Mouse (Mus musculus) forebrain, embryonic 13.5 days (tissue): ENCODE measurements around the gene Arl3. TPM values are rescaled to one million over a fixed set of nuclear protein-coding genes. Genes with fewer than 3 reads are reported as not detected.

Experiments used
- ATAC-seq: fragments of 200-750 bp; cut with Nextera tagmentation; 2 replicates; pipeline ENCODE4 v1.8.0; 2017
- H3K27ac ChIP-seq: fragments of 300-500 bp; sonication (generic); 2 replicates; pipeline ENCODE4 v1.5.1; 2015; ENCODE audit warnings: inconsistent platforms, mild to moderate bottlenecking, moderate library complexity
- H3K27me3 ChIP-seq: fragments of 300-500 bp; sonication (generic); 2 replicates; pipeline ENCODE4 v1.6.1; 2015; ENCODE audit warnings: mild to moderate bottlenecking, inconsistent platforms
- H3K36me3 ChIP-seq: fragments of 300-500 bp; sonication (generic); 2 replicates; pipeline ENCODE4 v1.6.1; 2015; ENCODE audit warnings: mild to moderate bottlenecking, inconsistent platforms; ENCODE audit not compliant: poor library complexity, severe bottlenecking
- H3K4me1 ChIP-seq: fragments of 300-500 bp; sonication (generic); 2 replicates; pipeline ENCODE4 v1.6.1; 2015; ENCODE audit warnings: inconsistent platforms
- H3K4me2 ChIP-seq: fragments of 300-500 bp; sonication (generic); 2 replicates; pipeline ENCODE4 v1.6.1; 2015; ENCODE audit warnings: inconsistent platforms, mild to moderate bottlenecking, moderate library complexity
- H3K4me3 ChIP-seq: fragments of 300-500 bp; sonication (generic); 2 replicates; pipeline ENCODE4 v1.5.1; 2015; ENCODE audit warnings: mild to moderate bottlenecking, inconsistent platforms
- H3K9ac ChIP-seq: fragments of 300-500 bp; sonication (generic); 2 replicates; pipeline ENCODE4 v1.6.1; 2015; ENCODE audit warnings: mild to moderate bottlenecking, inconsistent platforms
- H3K9me3 ChIP-seq: fragments of 300-500 bp; sonication (generic); replicated peaks from 2 replicates; pipeline ENCODE4 v1.6.1; 2016; ENCODE audit warnings: inconsistent platforms
- WGBS: fragments of 180-500 bp; shearing (Covaris S2); methylation state at CpG from one replicate; pipeline ENCODE4 v1.1.7; 2015; 5-methylcytosine and 5-hydroxymethylcytosine counted together
- polyA plus RNA-seq: library from polyadenylated mRNA; unstranded; fragments of >200 nt; fragmentation: Nextera tagmentation; extraction: Ambion mirVana; gene quantifications from 2 replicates; pipeline ENCODE4 v1.2.1, GENCODE M21; 2015

Gene Arl3
- polyA plus RNA-seq, 1 experiment from 2014 or later, result 245 TPM

- Histone ChIP-seq H3K4me1 (peaks cover 74% of the 10 kb centered on the region), H3K4me3 (no peak overlapping the region), H3K9ac (peak overlapping the region; percentile 100; the same call in 1 of the 2 replicates), H3K9me3 (no peaks in the 10 kb centered on the region), H3K36me3 (peaks cover 79% of the 10 kb centered on the region), H3K4me2 (no peak overlapping the region; the same call in 1 of the 2 replicates), H3K27ac (peak overlapping the region; percentile 6; the same call in 1 of the 2 replicates), H3K27me3 (no peaks in the 10 kb centered on the region)
- ATAC-seq, result no peak
- WGBS, result 86% methylated on average over 3 of the region's 3 CpGs
Observed at GRCm38 (mm10) chr19:46508738-46509137, 64.3 kb downstream of the Arl3 start.

GRCm38 (mm10) chr19:46507806-46508205 lies 65.2 kb downstream of the Arl3 start:
- no peak for ATAC-seq
- peak overlapping the region; percentile 96 for H3K4me3 ChIP-seq
- H3K9me3 ChIP-seq, result no peaks in the 10 kb centered on the region
- peaks cover 70% of the 10 kb centered on the region for H3K36me3 ChIP-seq
- H3K4me2 ChIP-seq, result peak overlapping the region; percentile 98
- H3K4me1 ChIP-seq, result peaks cover 76% of the 10 kb centered on the region
- peak overlapping the region; percentile 100 for H3K9ac ChIP-seq
- peak overlapping the region; percentile 93 for H3K27ac ChIP-seq
- H3K27me3 ChIP-seq, result no peaks in the 10 kb centered on the region
- WGBS, result 76% methylated on average over 1 of the region's 1 CpGs

DNA sequence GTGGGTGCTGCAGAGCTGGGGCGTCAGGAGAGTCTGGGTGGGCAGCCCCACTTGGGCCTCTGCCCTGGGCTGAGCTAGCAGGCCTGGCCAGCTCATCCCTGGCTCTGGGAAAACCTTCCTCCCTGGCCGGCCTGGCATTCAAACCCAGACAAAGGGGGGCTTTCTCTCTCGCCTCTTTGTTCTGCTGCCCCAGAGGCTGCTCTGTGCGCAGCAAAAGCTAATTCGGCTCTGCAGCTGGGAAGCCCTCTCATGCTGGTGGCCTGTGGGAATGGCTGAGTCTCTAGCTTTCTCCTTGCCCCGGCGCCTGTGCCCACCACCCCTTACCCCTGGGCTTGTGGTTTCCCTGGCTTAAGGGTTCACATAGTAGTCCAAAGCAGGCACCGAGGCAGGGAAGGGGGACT lies 65.8 kb downstream of the Arl3 start:
- Histone ChIP-seq H3K9ac (peak overlapping the region; percentile 100), H3K36me3 (peaks cover 63% of the 10 kb centered on the region), H3K27ac (peak overlapping the region; percentile 93), H3K4me2 (peak overlapping the region; percentile 98), H3K4me3 (peak overlapping the region; percentile 96), H3K27me3 (no peaks in the 10 kb centered on the region), H3K9me3 (no peaks in the 10 kb centered on the region), H3K4me1 (peaks cover 76% of the 10 kb centered on the region)
- 5% methylated on average over 8 of the region's 8 CpGs for WGBS
- peak; percentile 14; the same call in 1 of the 2 replicates for ATAC-seq

- Histone ChIP-seq H3K27ac (peak overlapping the region; percentile 93), H3K4me2 (peak overlapping the region; percentile 98), H3K9ac (peak overlapping the region; percentile 100), H3K4me3 (peak overlapping the region; percentile 96), H3K27me3 (no peaks in the 10 kb centered on the region), H3K36me3 (peaks cover 55% of the 10 kb centered on the region), H3K4me1 (peaks cover 75% of the 10 kb centered on the region), H3K9me3 (no peaks in the 10 kb centered on the region)
- ATAC-seq, result no peak
- 34% methylated on average over 3 of the region's 3 CpGs for WGBS
Observed at GRCm38 (mm10) chr19:46506372-46506717, 66.7 kb downstream of the Arl3 start.

- peak overlapping the region; percentile 98 for H3K4me2 ChIP-seq
- 0 out of 2 replicates have a peak overlapping the region, but pooled peaks have one; percentile 93 for H3K27ac ChIP-seq
- ATAC-seq, result no peak
- no peaks in the 10 kb centered on the region for H3K9me3 ChIP-seq
- peak overlapping the region; percentile 96 for H3K4me3 ChIP-seq
- H3K36me3 ChIP-seq, result peaks cover 52% of the 10 kb centered on the region
- H3K4me1 ChIP-seq, result peaks cover 70% of the 10 kb centered on the region
- WGBS, result 74% methylated on average over 8 of the region's 8 CpGs
- no peaks in the 10 kb centered on the region for H3K27me3 ChIP-seq
- peak overlapping the region; percentile 100 for H3K9ac ChIP-seq
Observed at GRCm38 (mm10) chr19:46505646-46506371, 67.2 kb downstream of the Arl3 start.

GRCm38 (mm10) chr19:46504822-46505417 lies 68.1 kb downstream of the Arl3 start:
- H3K4me2 ChIP-seq, result peak overlapping the region; percentile 98
- 60% methylated on average over 9 of the region's 9 CpGs for WGBS
- peak overlapping the region; percentile 96 for H3K4me3 ChIP-seq
- peak overlapping the region; percentile 100; the same call in 1 of the 2 replicates for H3K27ac ChIP-seq
- no peaks in the 10 kb centered on the region for H3K9me3 ChIP-seq
- peak overlapping the region; percentile 100 for H3K9ac ChIP-seq
- peaks cover 62% of the 10 kb centered on the region for H3K4me1 ChIP-seq
- H3K27me3 ChIP-seq, result no peaks in the 10 kb centered on the region
- H3K36me3 ChIP-seq, result peaks cover 45% of the 10 kb centered on the region
- ATAC-seq, result no peak

- peaks cover 58% of the 10 kb centered on the region for H3K4me1 ChIP-seq
- H3K9me3 ChIP-seq, result no peaks in the 10 kb centered on the region
- peaks cover 37% of the 10 kb centered on the region for H3K36me3 ChIP-seq
- peak overlapping the region; percentile 100 for H3K9ac ChIP-seq
- H3K4me2 ChIP-seq, result peak overlapping the region; percentile 98
- peak overlapping the region; percentile 100 for H3K27ac ChIP-seq
- 0% methylated on average over 4 of the region's 4 CpGs for WGBS
- no peaks in the 10 kb centered on the region for H3K27me3 ChIP-seq
- no peak for ATAC-seq
- peak overlapping the region; percentile 96 for H3K4me3 ChIP-seq
Observed at GRCm38 (mm10) chr19:46504085-46504552, 68.9 kb downstream of the Arl3 start.

DNA sequence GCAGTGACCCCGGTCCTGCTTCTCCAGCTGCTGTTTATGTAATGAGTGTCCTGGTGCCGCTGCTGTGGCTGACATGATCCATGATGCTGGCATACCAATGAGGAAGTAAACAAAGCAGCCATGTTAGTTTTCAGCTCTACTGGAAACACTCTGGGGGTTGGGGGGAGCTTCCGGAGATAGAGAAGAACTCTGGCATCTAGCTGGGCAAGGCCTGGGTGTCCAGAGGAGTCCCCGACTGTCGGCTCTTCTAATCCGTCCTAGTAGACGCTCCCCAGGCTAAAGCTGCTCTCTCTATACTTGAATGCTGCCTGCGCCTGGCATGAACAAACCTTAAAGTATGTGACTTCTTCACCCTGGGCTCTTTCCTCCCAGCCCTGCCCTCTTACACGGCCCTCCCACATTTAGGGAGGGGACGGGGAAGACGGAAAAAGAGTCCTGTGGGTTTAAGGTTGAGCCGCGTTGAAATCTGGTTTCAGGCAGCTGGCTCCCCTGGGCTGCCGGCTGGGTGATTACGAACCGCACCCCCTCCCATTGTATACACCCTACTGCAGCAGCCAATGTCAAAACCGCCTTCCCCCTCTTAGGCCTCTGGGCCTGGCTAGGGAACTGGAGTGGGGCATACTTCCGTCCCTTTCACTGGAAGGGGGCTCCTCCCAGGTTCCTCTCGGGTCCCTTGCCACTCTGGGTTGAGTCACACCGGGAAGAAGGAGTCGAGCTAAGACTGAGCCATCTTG lies 69.5 kb downstream of the Arl3 start:
- H3K36me3 ChIP-seq, result peaks cover 31% of the 10 kb centered on the region
- peak overlapping the region; percentile 98 for H3K4me2 ChIP-seq
- H3K27me3 ChIP-seq, result no peaks in the 10 kb centered on the region
- peak overlapping the region; percentile 100 for H3K9ac ChIP-seq
- under 1% methylated on average over 21 of the region's 21 CpGs for WGBS
- peak overlapping the region; percentile 100 for H3K27ac ChIP-seq
- H3K4me1 ChIP-seq, result peaks cover 55% of the 10 kb centered on the region
- peak overlapping the region; percentile 96 for H3K4me3 ChIP-seq
- no peaks in the 10 kb centered on the region for H3K9me3 ChIP-seq
- no peak for ATAC-seq

DNA sequence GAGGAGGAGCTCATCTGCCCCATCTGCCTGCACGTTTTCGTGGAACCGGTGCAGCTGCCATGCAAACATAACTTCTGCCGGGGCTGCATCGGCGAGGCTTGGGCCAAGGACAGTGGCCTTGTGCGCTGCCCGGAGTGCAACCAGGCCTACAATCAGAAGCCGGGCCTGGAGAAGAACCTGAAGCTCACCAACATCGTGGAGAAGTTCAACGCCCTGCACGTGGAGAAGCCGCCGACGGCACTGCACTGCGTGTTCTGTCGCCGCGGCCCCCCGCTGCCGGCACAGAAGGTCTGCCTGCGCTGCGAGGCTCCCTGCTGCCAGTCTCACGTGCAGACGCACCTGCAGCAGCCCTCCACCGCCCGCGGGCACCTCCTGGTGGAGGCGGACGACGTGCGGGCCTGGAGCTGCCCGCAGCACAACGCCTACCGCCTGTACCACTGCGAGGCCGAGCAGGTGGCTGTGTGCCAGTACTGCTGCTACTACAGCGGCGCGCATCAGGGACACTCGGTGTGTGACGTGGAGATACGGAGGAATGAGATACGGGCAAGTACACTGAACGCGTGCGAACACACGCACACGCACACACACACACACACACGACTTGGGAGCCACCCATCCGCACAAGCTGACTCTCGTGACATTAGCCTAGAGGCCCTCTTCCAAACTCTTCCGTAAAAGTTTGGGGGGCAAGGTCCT lies 70.4 kb downstream of the Arl3 start:
- peak overlapping the region; percentile 98 for H3K4me2 ChIP-seq
- H3K4me1 ChIP-seq, result peaks cover 46% of the 10 kb centered on the region
- H3K27ac ChIP-seq, result peak overlapping the region; percentile 100
- peak overlapping the region; percentile 100 for H3K9ac ChIP-seq
- H3K9me3 ChIP-seq, result no peaks in the 10 kb centered on the region
- no peaks in the 10 kb centered on the region for H3K27me3 ChIP-seq
- H3K36me3 ChIP-seq, result peaks cover 22% of the 10 kb centered on the region
- peak overlapping the region; percentile 96 for H3K4me3 ChIP-seq
- ATAC-seq, result 0 out of 2 replicates have a peak, but pooled peaks have one; percentile 3
- WGBS, result under 1% methylated on average over 52 of the region's 53 CpGs

DNA sequence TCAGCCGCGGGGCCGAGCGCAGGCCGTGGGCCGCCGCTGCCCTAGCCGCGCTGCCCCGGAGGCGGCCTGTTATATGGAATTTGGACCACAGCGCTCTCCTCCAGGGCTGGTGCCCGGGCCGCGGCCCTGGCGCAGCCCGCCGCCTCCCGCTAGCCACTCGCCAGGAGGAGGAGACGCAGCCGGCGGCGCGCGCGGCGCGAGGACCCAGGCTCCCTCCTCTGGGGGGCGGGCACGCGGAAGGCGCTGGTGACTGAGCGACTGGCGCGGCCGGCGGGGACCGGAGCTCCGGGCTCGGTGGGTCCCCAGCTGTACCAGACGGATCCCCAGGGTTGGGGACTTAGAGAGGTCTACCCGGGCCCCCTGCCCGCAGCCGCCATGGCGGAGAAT lies 70.9 kb downstream of the Arl3 start:
- ATAC-seq, result 0 out of 2 replicates have a peak, but pooled peaks have one; percentile 5
- Histone ChIP-seq H3K4me2 (peak overlapping the region; percentile 98), H3K36me3 (peaks cover 20% of the 10 kb centered on the region), H3K9me3 (no peaks in the 10 kb centered on the region), H3K4me1 (peaks cover 40% of the 10 kb centered on the region), H3K9ac (peak overlapping the region; percentile 100), H3K4me3 (peak overlapping the region; percentile 96), H3K27me3 (no peaks in the 10 kb centered on the region), H3K27ac (peak overlapping the region; percentile 100)
- under 1% methylated on average over 37 of the region's 46 CpGs for WGBS

DNA sequence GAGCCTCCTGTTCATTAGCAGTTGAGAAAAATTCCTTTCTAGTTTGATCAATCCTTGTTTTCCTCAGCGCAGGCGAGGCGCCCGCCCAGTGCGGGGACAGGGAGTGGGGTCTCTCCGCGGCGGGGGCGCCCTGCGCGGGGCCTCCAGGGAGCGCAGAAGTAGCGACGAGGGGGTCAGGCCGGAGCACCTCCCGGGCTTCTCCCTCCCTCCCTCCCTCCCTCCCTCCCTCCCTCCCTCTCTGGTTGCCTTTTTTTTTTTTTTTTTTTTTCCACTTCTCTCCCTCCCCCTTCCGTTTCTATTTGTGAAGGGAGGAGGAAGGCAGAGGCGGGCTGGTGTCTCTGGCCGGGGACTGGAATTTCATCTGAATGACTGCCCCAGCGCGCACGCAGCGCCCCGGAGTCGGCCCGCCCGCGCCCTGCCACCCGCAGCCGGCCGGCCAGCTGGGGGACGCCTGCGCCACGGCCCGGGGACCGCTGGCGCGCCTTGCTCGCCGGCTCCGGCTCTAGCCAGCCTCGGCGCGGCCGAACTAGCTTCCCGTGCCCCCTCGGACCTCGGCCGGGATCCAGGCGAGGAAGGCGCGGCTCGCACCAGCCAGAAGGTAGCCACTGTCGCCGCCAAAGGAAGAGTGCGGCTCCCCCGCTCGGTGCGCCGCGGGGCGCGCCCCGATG lies 71.5 kb downstream of the Arl3 start, which contains the start of gene Trim8:
TSS of gene Trim8 (plus strand) at position 302 of the 668 bp plus-strand sequence.
- peaks cover 16% of the 10 kb centered on the region for H3K36me3 ChIP-seq
- no peaks in the 10 kb centered on the region for H3K9me3 ChIP-seq
- H3K9ac ChIP-seq, result peak within 1 kb of the TSS; percentile 100
- under 1% methylated on average over 30 of the region's 64 CpGs for WGBS
- peak within 1 kb of the TSS; percentile 96 for H3K4me3 ChIP-seq
- H3K4me2 ChIP-seq, result peak within 1 kb of the TSS; percentile 98
- H3K27me3 ChIP-seq, result no peaks in the 10 kb centered on the region
- ATAC-seq, result peak; percentile 27; the same call in 1 of the 2 replicates
- H3K27ac ChIP-seq, result peak within 1 kb of the TSS; percentile 100
- peaks cover 35% of the 10 kb centered on the region for H3K4me1 ChIP-seq
